Mouse (Mus musculus) gonadal fat pad, adult 2 months (tissue): ENCODE measurements at regions not wholly inside any gene's neighbourhood (a gene's known extent, or its start where the extent isn't known, plus 50 kb on each side); places are given as distances from the start of the nearest gene placed in this dataset.

Experiments used
- DNase-seq: peaks from one replicate; pipeline ENCODE4 v3.0.0-alpha.2; 2012; ENCODE audit warnings: low read depth

DNA sequence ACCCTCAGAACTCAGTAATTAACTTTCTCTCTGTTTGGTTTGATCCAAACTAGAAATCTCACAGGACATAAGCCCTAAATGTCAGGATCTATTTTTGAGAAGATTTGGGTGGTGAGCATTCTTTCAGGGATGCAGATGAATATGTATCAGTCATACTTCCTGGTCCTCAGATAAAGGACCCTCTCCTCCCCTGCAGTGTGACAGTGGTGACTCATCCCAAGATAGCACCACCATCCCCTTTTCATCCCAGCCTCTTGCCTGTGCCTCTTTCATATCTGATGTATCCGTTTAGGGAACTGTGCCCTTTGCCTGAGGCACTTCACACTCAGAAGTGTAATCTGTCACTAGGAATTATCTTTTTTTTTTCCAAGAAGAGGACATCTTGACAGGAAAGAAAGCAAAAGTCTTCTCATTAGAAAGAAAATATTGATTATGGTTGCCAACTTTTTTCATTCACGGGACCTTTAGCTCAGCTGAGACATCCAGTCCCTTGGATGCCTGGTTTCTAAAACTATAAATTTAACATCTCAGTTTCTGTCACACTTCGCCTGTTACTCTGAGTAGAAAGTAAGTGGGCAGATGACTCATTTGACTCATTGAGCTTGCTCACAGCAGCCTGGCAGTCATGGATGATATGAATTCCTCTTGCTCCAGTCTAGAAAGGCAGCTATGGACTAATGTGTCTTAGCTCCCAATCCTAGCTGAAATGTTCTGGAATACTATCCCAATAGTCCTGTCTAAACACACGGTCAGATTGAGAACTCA, 284.1 kb upstream of the Mctp2 start:
- no peak for DNase-seq

- DNase-seq = no peak
Observed at GRCm38 (mm10) chr7:72592110-72592509, 285.7 kb upstream of the Mctp2 start.

GRCm38 (mm10) chr7:72592649-72593048, 286.2 kb upstream of the Mctp2 start:
- no peak for DNase-seq

DNA sequence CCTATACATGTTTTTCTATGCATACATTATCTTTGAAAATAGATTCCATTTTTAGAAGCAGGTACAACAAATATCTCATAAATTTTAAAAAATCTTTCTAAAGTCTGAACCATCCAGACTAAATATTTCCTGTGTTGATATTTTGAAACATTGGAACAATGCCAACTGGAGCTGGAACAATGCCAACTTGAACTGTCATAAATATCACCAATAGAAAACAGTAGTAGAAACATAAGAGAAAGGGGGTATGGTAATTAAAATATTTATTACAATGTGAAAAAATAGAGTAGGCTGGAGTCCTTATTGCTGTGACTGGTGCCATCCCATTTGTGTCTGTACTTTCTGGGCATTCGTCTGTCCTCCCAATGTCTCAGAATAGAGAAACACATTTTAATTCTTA, 286.9 kb upstream of the Mctp2 start:
- no peak for DNase-seq

- no peak for DNase-seq
Observed at GRCm38 (mm10) chr7:72594741-72595140, 288.3 kb upstream of the Mctp2 start.

GRCm38 (mm10) chr7:72596985-72597384, 290.6 kb upstream of the Mctp2 start:
- DNase-seq = no peak

GRCm38 (mm10) chr7:72601933-72602332, 295.5 kb upstream of the Mctp2 start:
- DNase-seq = no peak

GRCm38 (mm10) chr7:72609791-72610190, 303.4 kb upstream of the Mctp2 start:
- no peak for DNase-seq

- no peak for DNase-seq
Observed at GRCm38 (mm10) chr7:72615232-72615631, 308.8 kb upstream of the Mctp2 start.

- no peak for DNase-seq
Observed at GRCm38 (mm10) chr7:72627369-72627768, 321.0 kb upstream of the Mctp2 start.

DNA sequence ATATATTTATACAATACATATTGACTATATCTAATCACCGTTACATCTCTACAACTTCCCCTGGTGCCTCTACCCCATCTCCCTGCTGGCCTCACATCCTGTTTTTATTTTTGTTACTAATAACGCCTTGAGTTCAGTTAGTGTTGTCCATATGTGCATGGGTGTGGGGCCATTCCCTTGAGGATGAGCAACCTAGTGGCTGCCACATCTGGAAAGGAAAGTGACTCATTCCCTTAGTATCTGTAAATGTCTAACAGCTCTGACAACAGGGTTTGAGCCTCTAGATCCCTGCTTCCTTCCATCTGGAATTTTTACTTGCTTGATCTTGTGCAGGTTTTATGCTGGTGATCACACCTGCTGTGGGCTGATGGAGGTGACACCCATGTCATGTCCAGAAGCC, 333.2 kb upstream of the Mctp2 start:
- no peak for DNase-seq

DNA sequence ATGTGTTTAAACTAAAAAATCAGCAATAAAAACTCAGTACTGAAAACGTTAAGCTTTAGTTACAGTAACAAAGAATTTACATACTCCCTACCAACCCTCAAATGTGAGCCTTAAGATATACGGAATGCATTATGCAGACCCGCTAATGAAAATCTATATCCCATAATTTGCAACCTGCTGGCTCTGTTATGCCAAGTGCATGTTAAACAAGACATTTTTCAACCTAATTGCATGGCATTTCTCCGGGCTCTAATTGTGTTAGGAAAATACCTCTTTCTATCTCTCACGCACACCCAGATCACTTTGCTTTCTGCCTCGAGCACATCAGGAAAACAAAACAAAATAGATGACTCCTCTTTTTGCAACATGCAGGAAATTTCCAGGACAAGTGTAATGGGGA, 368.6 kb upstream of the Mctp2 start:
- no peak for DNase-seq

- no peak for DNase-seq
Observed at GRCm38 (mm10) chr7:72685803-72686202, 379.4 kb upstream of the Mctp2 start.

DNA sequence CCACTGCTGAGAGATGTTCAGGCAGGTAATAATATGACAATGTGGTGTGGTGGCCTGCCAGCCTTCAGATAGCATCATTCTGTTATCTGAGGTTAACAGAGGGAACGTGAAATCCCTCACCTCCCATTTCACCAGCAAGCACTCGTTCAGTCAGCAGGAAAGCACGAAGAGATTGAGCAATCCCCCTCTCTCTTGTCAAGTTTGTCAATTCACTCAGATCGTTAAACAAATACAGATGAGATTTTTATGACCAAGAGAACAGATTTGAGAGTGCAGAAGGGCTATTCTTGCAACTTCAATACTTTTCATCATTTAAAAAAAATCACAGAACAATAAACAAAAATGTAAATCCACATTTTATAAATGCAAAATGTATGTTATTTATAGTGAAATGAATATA, 380.9 kb upstream of the Mctp2 start:
- DNase-seq = no peak

DNA sequence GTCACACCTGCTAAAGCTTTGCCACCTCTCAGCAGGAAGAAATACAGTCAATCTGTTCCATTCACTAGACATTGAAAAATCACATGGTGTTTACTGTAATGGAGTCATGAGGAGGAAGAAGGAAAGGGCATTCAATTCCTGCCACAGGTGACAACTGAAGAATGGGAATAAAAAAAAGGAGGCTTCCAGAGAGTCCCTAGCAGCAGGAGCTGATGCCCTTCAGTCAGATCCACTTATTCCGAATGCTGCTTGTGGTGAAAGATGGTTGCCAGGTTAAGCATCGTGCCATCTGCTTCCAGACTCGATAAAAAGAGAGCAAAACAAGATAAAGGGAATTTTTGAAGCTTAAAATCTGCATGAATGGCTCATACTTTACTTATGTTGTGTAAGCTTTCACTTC, 385.0 kb upstream of the Mctp2 start:
- no peak for DNase-seq

- peak; percentile 28 for DNase-seq
Observed at GRCm38 (mm10) chr7:72691859-72692258, 385.5 kb upstream of the Mctp2 start.

- no peak for DNase-seq
Observed at GRCm38 (mm10) chr7:72696736-72697135, 390.3 kb upstream of the Mctp2 start.

DNA sequence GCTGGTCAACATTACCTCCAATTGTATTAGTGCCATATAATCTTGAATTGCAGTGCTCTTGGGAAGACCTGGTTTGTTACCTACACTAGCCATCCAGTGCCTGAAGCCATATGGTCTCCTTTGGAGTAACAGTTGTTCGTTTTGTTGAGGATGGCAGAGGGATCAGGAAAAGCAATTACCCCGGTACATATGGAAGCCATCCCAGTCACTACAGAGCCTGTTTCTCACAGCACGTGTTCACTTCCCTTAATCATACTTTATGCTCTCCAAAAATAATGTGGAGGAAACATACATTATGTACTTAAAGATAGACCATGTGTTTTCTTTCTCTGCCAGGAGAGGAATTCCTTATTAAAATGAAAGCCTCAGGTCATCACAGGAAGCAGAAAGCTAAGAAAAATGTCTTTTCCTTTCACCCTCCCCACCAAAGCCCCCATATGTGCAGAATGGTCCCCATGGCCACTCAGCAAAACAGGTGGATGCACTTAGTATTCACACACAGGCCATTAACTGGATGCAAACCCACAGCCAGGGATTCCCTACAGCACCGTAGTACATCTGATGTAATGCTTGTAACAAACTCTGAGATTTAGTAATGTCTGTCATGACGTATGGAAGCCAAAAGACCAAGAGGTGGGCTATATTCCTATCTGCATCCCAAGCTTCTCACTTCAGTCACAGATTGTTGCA, 397.4 kb upstream of the Mctp2 start:
- no peak for DNase-seq

DNA sequence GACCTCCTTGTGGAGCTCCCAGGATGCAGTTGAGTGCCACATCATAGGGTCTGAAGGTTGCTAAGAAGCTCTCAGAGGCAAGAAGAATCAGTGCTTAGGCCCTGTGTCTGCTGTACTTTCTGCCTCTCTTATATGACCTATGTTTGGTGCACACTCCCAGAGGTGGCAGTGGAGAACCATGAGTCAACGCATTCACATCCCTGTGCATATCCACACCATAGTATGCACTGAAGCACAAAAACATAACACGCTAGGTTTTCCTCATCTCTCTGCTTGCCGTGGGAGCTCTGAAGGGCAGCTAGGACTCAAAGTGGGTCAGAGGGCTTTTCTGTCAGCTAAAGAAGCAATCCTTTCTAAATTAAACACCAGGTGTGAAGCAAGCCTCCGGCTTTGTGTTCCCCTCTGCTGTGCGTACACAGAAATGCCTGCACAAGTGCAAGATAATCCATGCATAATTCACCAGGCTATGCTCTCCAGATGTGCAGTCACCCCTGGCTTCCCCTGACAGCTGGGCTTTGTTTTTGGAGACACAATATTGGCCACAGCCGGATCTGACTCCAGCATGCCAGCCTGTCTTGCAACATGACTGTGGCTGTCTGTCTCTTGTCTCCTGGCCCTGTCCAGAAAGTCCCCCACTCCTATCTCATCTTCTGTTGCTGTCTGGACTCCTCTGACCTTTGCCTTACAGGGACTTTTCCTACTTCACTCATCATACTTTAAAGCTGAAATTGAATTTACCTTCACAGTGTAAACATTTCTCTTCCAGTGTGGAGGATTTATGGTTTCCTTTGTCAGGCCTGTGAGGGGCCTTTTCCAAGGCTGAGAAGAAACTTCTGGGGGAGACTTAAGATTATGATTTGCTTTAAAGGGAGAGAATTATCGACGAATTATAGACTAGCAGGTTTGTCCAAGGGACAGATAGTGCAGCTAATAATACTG, 405.1 kb upstream of the Mctp2 start:
- DNase-seq = no peak

GRCm38 (mm10) chr7:72715401-72715800, 409.0 kb upstream of the Mctp2 start:
- DNase-seq = no peak

DNA sequence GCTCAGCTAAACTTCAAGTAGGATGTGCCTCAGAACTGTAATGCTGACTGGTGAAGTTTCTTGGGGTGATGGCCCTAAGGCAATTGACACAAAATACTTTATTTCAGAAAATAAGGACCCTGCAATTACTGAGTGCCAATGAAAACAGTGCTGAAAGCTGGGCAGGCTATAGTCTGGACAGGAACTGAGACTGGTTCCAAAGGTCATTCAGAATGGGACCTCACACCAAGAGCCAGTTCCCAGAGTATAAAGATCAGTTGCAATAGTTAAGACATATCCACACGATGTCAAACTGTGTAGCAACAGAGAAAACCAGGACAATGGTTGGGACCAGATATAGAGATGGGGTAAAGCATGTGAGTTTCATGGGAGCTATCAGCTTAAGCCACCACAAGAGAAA, 409.6 kb upstream of the Mctp2 start:
- no peak for DNase-seq

DNA sequence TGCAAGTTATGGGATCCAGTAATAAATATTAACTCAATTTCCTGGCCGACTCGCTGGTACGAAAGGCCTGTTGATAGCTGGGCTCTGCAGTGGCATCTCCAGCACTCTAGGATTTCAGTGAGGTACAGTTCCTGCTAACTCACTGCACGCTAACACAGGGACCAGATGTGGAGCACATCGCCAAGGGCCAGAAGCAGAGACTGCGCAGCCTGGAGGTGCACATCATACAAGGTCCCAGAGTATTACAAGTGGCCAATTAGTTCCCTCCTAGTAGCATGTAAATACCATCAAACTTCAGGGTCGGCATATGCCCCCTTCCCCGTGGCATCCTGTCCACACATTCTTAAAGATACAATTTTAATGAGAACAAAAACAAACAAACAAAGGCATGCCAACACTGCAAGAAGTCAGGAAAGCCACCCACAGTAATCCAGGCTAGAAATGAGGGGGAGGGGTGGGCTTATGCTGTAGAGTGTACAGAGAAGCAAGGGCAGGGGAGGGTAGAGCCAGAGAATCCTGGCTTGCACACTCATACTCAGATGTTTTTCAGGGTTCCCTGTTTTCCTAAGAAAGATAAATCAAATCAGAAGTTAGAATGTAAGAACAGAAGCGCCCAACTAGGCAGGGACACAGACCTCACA, 419.9 kb upstream of the Mctp2 start:
- no peak for DNase-seq
